Mouse (Mus musculus) layer of hippocampus, adult 18-20 months (tissue): ENCODE data around the gene Grb10. TPM values are rescaled to one million over a fixed set of nuclear protein-coding genes. Genes with fewer than 3 reads are reported as not detected.

Experiments
- total RNA-seq, 2 experiments: library from RNA; stranded (reverse); gene quantifications; 2 replicates each; pipeline ENCODE4 v1.2.3; 2021

Gene Grb10
- total RNA-seq, 2 experiments from 2014 or later, result 27.5 to 30.9 TPM

Other genes starting within 250 kb of the Grb10 start
- 1 to 10 TPM in 1 of 2 experiments, under 1 TPM in 1; 0.61 to 1.9 TPM for gene Fignl1, start 229.7 kb downstream of the Grb10 start, total RNA-seq
- gene Ddc, start 140.5 kb downstream of the Grb10 start, total RNA-seq, result 1 to 10 TPM; 7.7 to 8.1 TPM